Mouse (Mus musculus): Measurements from ENCODE around the gene Mindy1.

GRCm38 (mm10) chr3:95298018-95298417 is 16.9 kb downstream of the Mindy1 start:
- TF ChIP-seq POLR2A (IDR thresholded peaks at IDR 0.05; ENCODE audit: insufficient read depth, low read length) (no peak), CTCF (IDR thresholded peaks at IDR 0.05; ENCODE audit: low read depth, low read length) (no peak)

Data from ES-Bruce4 (cell line).